Mouse (Mus musculus) liver, embryonic 15.5 days (tissue): ENCODE measurements around the gene Tmf1. TPM values are rescaled to one million over a fixed set of nuclear protein-coding genes. Genes with fewer than 3 reads are reported as not detected.

Experiments
- ATAC-seq: fragments of 200-750 bp; cut with Nextera tagmentation; 2 replicates; pipeline ENCODE4 v1.8.0; 2017; ENCODE audit warnings: moderate number of reproducible peaks, mild to moderate bottlenecking, moderate library complexity; ENCODE audit not compliant: insufficient read depth
- H3K27ac ChIP-seq: fragments of 300-500 bp; sonication (generic); replicated peaks from 2 replicates; pipeline ENCODE4 v1.5.1; 2015; ENCODE audit warnings: mild to moderate bottlenecking, inconsistent platforms
- H3K27me3 ChIP-seq: fragments of 300-500 bp; sonication (generic); 2 replicates; pipeline ENCODE4 v1.6.1; 2015; ENCODE audit warnings: mild to moderate bottlenecking, inconsistent platforms
- H3K36me3 ChIP-seq: fragments of 300-500 bp; sonication (generic); replicated peaks from 2 replicates; pipeline ENCODE4 v1.6.1; 2015; ENCODE audit warnings: moderate library complexity, mild to moderate bottlenecking, inconsistent platforms
- H3K4me1 ChIP-seq: fragments of 300-500 bp; sonication (generic); replicated peaks from 2 replicates; pipeline ENCODE4 v1.6.1; 2015; ENCODE audit warnings: inconsistent platforms
- H3K4me2 ChIP-seq: fragments of 300-500 bp; sonication (generic); 2 replicates; pipeline ENCODE4 v1.6.1; 2015; ENCODE audit warnings: moderate library complexity, mild to moderate bottlenecking, inconsistent platforms
- H3K4me3 ChIP-seq: fragments of 300-500 bp; sonication (generic); replicated peaks from 2 replicates; pipeline ENCODE4 v1.5.1; 2015; ENCODE audit warnings: mild to moderate bottlenecking, inconsistent platforms
- H3K9ac ChIP-seq: fragments of 300-500 bp; sonication (generic); 2 replicates; pipeline ENCODE4 v1.6.1; 2015; ENCODE audit warnings: moderate library complexity, mild to moderate bottlenecking, inconsistent platforms
- H3K9me3 ChIP-seq: fragments of 300-500 bp; sonication (generic); replicated peaks from 2 replicates; pipeline ENCODE4 v1.6.1; 2016; ENCODE audit warnings: inconsistent platforms
- WGBS: fragments of 180-500 bp; shearing (Covaris S2); methylation state at CpG from one replicate; pipeline ENCODE4 v1.1.7; 2015; ENCODE audit warnings: mixed read lengths; ENCODE audit not compliant: insufficient replicate concordance; 5-methylcytosine and 5-hydroxymethylcytosine counted together
- polyA plus RNA-seq: library from polyadenylated mRNA; unstranded; fragments of >200 nt; fragmentation: Nextera tagmentation; extraction: Ambion mirVana; gene quantifications from 2 replicates; pipeline ENCODE4 v1.2.1, GENCODE M21; 2015

Gene Tmf1
- polyA plus RNA-seq, 1 experiment from 2014 or later, result 13.2 TPM

- Histone ChIP-seq H3K36me3 (peaks cover 12% of the 10 kb centered on the region), H3K9ac (peak overlapping the region; percentile 69), H3K9me3 (no peaks in the 10 kb centered on the region), H3K4me2 (peak overlapping the region; percentile 84), H3K27me3 (no peaks in the 10 kb centered on the region), H3K27ac (peak overlapping the region; percentile 79), H3K4me3 (peak overlapping the region; percentile 74), H3K4me1 (peaks cover 72% of the 10 kb centered on the region)
- ATAC-seq, result 0 out of 2 replicates have a peak, but pooled peaks have one; percentile 32
- WGBS, result 17% methylated on average over 12 of the region's 12 CpGs
Observed at GRCm38 (mm10) chr6:97211981-97212380, 33.1 kb upstream of the Tmf1 start.

GRCm38 (mm10) chr6:97210962-97211601, 32.2 kb upstream of the Tmf1 start:
- no peaks in the 10 kb centered on the region for H3K9me3 ChIP-seq
- H3K4me1 ChIP-seq, result peaks cover 75% of the 10 kb centered on the region
- H3K36me3 ChIP-seq, result peaks cover 12% of the 10 kb centered on the region
- peak overlapping the region; percentile 74 for H3K4me3 ChIP-seq
- ATAC-seq, result peak; percentile 79
- peak overlapping the region; percentile 79 for H3K27ac ChIP-seq
- under 1% methylated on average over 22 of the region's 22 CpGs for WGBS
- peak overlapping the region; percentile 69 for H3K9ac ChIP-seq
- H3K4me2 ChIP-seq, result peak overlapping the region; percentile 84
- no peaks in the 10 kb centered on the region for H3K27me3 ChIP-seq

GRCm38 (mm10) chr6:97210191-97210961, 31.5 kb upstream of the Tmf1 start, which contains the start of gene Arl6ip5:
Arl6ip5 (plus strand) TSS chr6:97210689.
- 5% methylated on average over 32 of the region's 32 CpGs for WGBS
- ATAC-seq, result peak; percentile 68
- H3K9ac ChIP-seq, result peak within 1 kb of the TSS; percentile 69
- no peaks in the 10 kb centered on the region for H3K27me3 ChIP-seq
- H3K4me2 ChIP-seq, result peak within 1 kb of the TSS; percentile 84
- H3K9me3 ChIP-seq, result no peaks in the 10 kb centered on the region
- H3K27ac ChIP-seq, result peak within 1 kb of the TSS; percentile 79
- peaks cover 11% of the 10 kb centered on the region for H3K36me3 ChIP-seq
- peak within 1 kb of the TSS; percentile 74 for H3K4me3 ChIP-seq
- peaks cover 78% of the 10 kb centered on the region for H3K4me1 ChIP-seq

- H3K27ac ChIP-seq, result peak overlapping the region; percentile 57
- H3K4me3 ChIP-seq, result no peak overlapping the region
- 0 out of 2 replicates have a peak overlapping the region, but pooled peaks have one; percentile 84 for H3K4me2 ChIP-seq
- H3K9me3 ChIP-seq, result no peaks in the 10 kb centered on the region
- no peaks in the 10 kb centered on the region for H3K27me3 ChIP-seq
- H3K36me3 ChIP-seq, result peaks cover 4% of the 10 kb centered on the region
- H3K4me1 ChIP-seq, result peaks cover 81% of the 10 kb centered on the region
- ATAC-seq, result no peak
- 78% methylated on average over 4 of the region's 4 CpGs for WGBS
- no peak overlapping the region for H3K9ac ChIP-seq
Observed at GRCm38 (mm10) chr6:97209751-97210150, 30.8 kb upstream of the Tmf1 start.

- Histone ChIP-seq H3K27me3 (no peaks in the 10 kb centered on the region), H3K27ac (no peak overlapping the region), H3K36me3 (no peaks in the 10 kb centered on the region), H3K4me1 (peaks cover 81% of the 10 kb centered on the region), H3K9ac (no peak overlapping the region), H3K9me3 (no peaks in the 10 kb centered on the region), H3K4me2 (no peak overlapping the region), H3K4me3 (no peak overlapping the region)
- no peak for ATAC-seq
- 50% methylated on average over 3 of the region's 3 CpGs for WGBS
Observed at GRCm38 (mm10) chr6:97209201-97209600, 30.3 kb upstream of the Tmf1 start.

- ATAC-seq, result no peak
- H3K9me3 ChIP-seq, result no peaks in the 10 kb centered on the region
- H3K4me3 ChIP-seq, result no peak overlapping the region
- H3K27me3 ChIP-seq, result no peaks in the 10 kb centered on the region
- H3K36me3 ChIP-seq, result no peaks in the 10 kb centered on the region
- H3K27ac ChIP-seq, result 0 out of 2 replicates have a peak overlapping the region, but pooled peaks have one; percentile 4
- H3K9ac ChIP-seq, result no peak overlapping the region
- 36% methylated on average over 3 of the region's 3 CpGs for WGBS
- peaks cover 78% of the 10 kb centered on the region for H3K4me1 ChIP-seq
- no peak overlapping the region for H3K4me2 ChIP-seq
Observed at GRCm38 (mm10) chr6:97208406-97208805, 29.5 kb upstream of the Tmf1 start.

GRCm38 (mm10) chr6:97207085-97207484, 28.2 kb upstream of the Tmf1 start:
- 0 out of 2 replicates have a peak, but pooled peaks cover 1% of the 10 kb centered on the region for H3K36me3 ChIP-seq
- H3K27ac ChIP-seq, result peak overlapping the region; percentile 38; the same call in 1 of the 2 replicates
- no peak overlapping the region for H3K4me2 ChIP-seq
- H3K9ac ChIP-seq, result no peak overlapping the region
- WGBS, result 43% methylated on average over 4 of the region's 4 CpGs
- no peak for ATAC-seq
- H3K4me1 ChIP-seq, result peaks cover 73% of the 10 kb centered on the region
- no peaks in the 10 kb centered on the region for H3K9me3 ChIP-seq
- H3K27me3 ChIP-seq, result no peaks in the 10 kb centered on the region
- H3K4me3 ChIP-seq, result no peak overlapping the region

GRCm38 (mm10) chr6:97205439-97205885, 26.5 kb upstream of the Tmf1 start, which contains the start of gene Uba3:
Uba3 (minus strand) TSS chr6:97205647.
- H3K27ac ChIP-seq, result peak within 1 kb of the TSS; percentile 87
- no peaks in the 10 kb centered on the region for H3K9me3 ChIP-seq
- peak within 1 kb of the TSS; percentile 96 for H3K9ac ChIP-seq
- H3K4me1 ChIP-seq, result peaks cover 63% of the 10 kb centered on the region
- H3K36me3 ChIP-seq, result 0 out of 2 replicates have a peak, but pooled peaks cover 10% of the 10 kb centered on the region
- H3K4me3 ChIP-seq, result peak within 1 kb of the TSS; percentile 94
- WGBS, result under 1% methylated on average over 38 of the region's 38 CpGs
- ATAC-seq, result peak; percentile 98
- H3K27me3 ChIP-seq, result no peaks in the 10 kb centered on the region
- peak within 1 kb of the TSS; percentile 79 for H3K4me2 ChIP-seq

GRCm38 (mm10) chr6:97204952-97205351, 26.0 kb upstream of the Tmf1 start:
- WGBS, result under 1% methylated on average over 16 of the region's 16 CpGs
- peak overlapping the region; percentile 94 for H3K4me3 ChIP-seq
- H3K9ac ChIP-seq, result peak overlapping the region; percentile 96
- H3K27me3 ChIP-seq, result no peaks in the 10 kb centered on the region
- peaks cover 58% of the 10 kb centered on the region for H3K4me1 ChIP-seq
- peak overlapping the region; percentile 87 for H3K27ac ChIP-seq
- H3K36me3 ChIP-seq, result 0 out of 2 replicates have a peak, but pooled peaks cover 16% of the 10 kb centered on the region
- no peaks in the 10 kb centered on the region for H3K9me3 ChIP-seq
- peak overlapping the region; percentile 79 for H3K4me2 ChIP-seq
- ATAC-seq, result peak; percentile 46

GRCm38 (mm10) chr6:97204252-97204869, 25.4 kb upstream of the Tmf1 start:
- Histone ChIP-seq H3K9ac (peak overlapping the region; percentile 96), H3K27ac (peak overlapping the region; percentile 87), H3K36me3 (0 out of 2 replicates have a peak, but pooled peaks cover 17% of the 10 kb centered on the region), H3K27me3 (no peaks in the 10 kb centered on the region), H3K4me1 (peaks cover 53% of the 10 kb centered on the region), H3K4me3 (peak overlapping the region; percentile 94), H3K4me2 (peak overlapping the region; percentile 79), H3K9me3 (no peaks in the 10 kb centered on the region)
- WGBS, result 13% methylated on average over 9 of the region's 9 CpGs
- no peak for ATAC-seq
